Mouse (Mus musculus): ENCODE results near the gene Tmem233. TPM values are rescaled to one million over a fixed set of nuclear protein-coding genes. Genes with fewer than 3 reads are reported as not detected.

The Tmem233 gene
- polyA plus RNA-seq, 1 experiment from 2014 or later: not detected

DNA sequence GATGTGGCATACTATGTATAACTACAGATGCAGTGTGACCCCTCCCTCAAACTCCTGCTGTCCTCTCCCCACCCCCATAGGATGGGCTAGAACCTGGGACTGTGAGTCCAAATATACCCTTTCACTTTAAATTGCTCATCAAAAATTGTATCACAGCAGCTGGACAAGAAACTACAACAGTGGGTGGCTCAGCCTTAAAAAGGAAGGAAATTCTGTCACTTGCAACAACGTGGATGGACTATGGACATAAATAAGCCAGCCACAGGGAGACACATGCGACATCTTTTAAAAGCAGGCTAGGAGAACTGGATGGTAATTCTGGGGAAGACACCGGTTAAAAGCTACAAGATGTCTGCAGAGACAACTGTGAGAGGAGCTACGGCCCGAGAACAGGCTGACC is 66.5 kb downstream of the Tmem233 start:
- ATAC-seq (replicated peaks; ENCODE audit: low FRiP score) (no peak), DNase-seq (ENCODE audit: low spot score) (no peak)
- WGBS: 91% methylated on average over 5 of the region's 5 CpGs
- Histone ChIP-seq H3K27ac (ENCODE audit: low read depth, low read length) (no peak overlapping the region), H3K4me3 (ENCODE audit: low read depth, low read length) (no peak overlapping the region), H3K27me3 (ENCODE audit: control insufficient read depth, insufficient read depth, low read length) (no peaks in the 10 kb centered on the region), H3K4me2 (ENCODE audit: low read depth, low read length, severe bottlenecking) (no peak overlapping the region), H3K9ac (ENCODE audit: low read length) (no peak overlapping the region), H3K36me3 (ENCODE audit: control insufficient read depth, insufficient read depth, low read length) (peaks cover 34% of the 10 kb centered on the region), H3K4me1 (replicated peaks; ENCODE audit: control insufficient read depth, insufficient read depth, low read length) (no peaks in the 10 kb centered on the region), H3K9me3 (ENCODE audit: control insufficient read depth, low read length) (no peaks in the 10 kb centered on the region)

DNA sequence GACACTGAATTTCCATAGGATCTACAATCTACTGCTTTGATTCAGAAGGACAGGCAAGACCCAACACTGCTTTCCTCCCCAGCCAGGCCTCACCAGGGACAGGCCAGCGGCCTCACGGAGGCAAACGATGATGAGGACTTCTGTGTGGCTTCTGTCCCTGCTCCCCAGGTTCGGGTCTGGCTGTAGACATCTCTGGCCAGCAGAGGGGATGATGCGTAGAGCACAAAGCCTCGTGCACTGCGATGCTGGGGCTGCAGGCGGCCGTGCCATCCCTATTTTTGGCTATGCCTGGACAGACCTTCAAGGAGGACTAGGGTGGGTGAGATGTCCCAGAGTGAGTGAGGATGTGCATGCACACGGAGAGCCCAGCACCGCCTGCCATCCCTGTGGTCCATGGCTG is 68.8 kb downstream of the Tmem233 start:
- peaks cover 28% of the 10 kb centered on the region; the same call in 1 of the 2 replicates for H3K36me3 ChIP-seq (ENCODE audit: control insufficient read depth, insufficient read depth, low read length)
- WGBS: 96% methylated on average over 11 of the region's 11 CpGs
- H3K4me3 ChIP-seq (ENCODE audit: low read depth, low read length): no peak overlapping the region
- no peak overlapping the region for H3K9ac ChIP-seq (ENCODE audit: low read length)
- H3K4me1 ChIP-seq (replicated peaks; ENCODE audit: control insufficient read depth, insufficient read depth, low read length): no peaks in the 10 kb centered on the region
- no peak overlapping the region for H3K4me2 ChIP-seq (ENCODE audit: low read depth, low read length, severe bottlenecking)
- DNase-seq (ENCODE audit: low spot score) (no peak), ATAC-seq (replicated peaks; ENCODE audit: low FRiP score) (no peak)
- no peaks in the 10 kb centered on the region for H3K9me3 ChIP-seq (ENCODE audit: control insufficient read depth, low read length)
- no peaks in the 10 kb centered on the region for H3K27me3 ChIP-seq (ENCODE audit: control insufficient read depth, insufficient read depth, low read length)
- no peak overlapping the region for H3K27ac ChIP-seq (ENCODE audit: low read depth, low read length)

DNA sequence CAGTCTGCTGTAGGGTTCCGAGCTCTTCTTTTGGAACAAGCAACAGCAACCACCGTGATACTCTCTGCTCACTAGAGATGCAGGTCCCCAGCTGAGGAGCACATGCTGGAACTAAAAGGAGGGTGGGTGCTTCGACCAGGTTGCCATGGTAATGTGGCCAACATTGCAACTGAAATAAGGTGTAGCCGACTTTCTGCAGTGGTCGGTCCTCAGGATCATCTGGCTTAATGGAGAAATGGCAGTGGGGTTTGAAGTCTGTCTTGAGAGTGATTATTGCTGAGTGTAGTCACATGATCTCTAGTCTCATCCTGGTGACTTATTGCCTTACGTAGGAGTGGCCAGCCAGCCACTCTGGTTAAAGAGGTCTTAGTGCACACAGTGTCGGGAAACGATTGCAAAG is 69.2 kb downstream of the Tmem233 start:
- no peak for DNase-seq (ENCODE audit: low spot score)
- Histone ChIP-seq H3K4me3 (ENCODE audit: low read depth, low read length) (no peak overlapping the region), H3K4me1 (replicated peaks; ENCODE audit: control insufficient read depth, insufficient read depth, low read length) (no peaks in the 10 kb centered on the region), H3K9ac (ENCODE audit: low read length) (no peak overlapping the region), H3K9me3 (ENCODE audit: control insufficient read depth, low read length) (no peaks in the 10 kb centered on the region), H3K36me3 (ENCODE audit: control insufficient read depth, insufficient read depth, low read length) (peaks cover 25% of the 10 kb centered on the region; the same call in 1 of the 2 replicates), H3K27me3 (ENCODE audit: control insufficient read depth, insufficient read depth, low read length) (no peaks in the 10 kb centered on the region), H3K27ac (ENCODE audit: low read depth, low read length) (no peak overlapping the region), H3K4me2 (ENCODE audit: low read depth, low read length, severe bottlenecking) (no peak overlapping the region)
- WGBS: 90% methylated on average over 8 of the region's 8 CpGs
- no peak for ATAC-seq (replicated peaks; ENCODE audit: low FRiP score)

DNA sequence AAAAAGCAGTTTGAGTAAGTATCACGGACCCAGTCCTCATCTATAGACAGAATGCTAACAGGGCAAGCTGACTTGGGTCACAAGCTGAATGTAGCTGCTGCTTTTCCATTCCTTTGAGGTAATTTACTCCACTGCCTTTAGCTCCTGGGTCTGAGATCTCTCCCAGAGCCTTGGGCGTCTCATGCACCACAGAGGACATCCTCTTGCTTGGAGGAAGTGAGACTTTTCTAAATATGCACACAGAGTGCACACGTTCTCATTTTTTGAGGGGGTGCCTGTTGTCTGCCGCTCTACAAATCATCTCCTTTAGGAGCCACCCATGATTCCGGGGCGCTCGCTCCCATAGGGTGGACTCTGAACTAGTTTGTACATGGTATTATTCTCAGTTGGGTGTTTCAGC is 70.5 kb downstream of the Tmem233 start:
- Histone ChIP-seq H3K9me3 (ENCODE audit: control insufficient read depth, low read length) (no peaks in the 10 kb centered on the region), H3K27ac (ENCODE audit: low read depth, low read length) (no peak overlapping the region), H3K4me2 (ENCODE audit: low read depth, low read length, severe bottlenecking) (no peak overlapping the region), H3K36me3 (ENCODE audit: control insufficient read depth, insufficient read depth, low read length) (peaks cover 25% of the 10 kb centered on the region; the same call in 1 of the 2 replicates), H3K4me1 (replicated peaks; ENCODE audit: control insufficient read depth, insufficient read depth, low read length) (no peaks in the 10 kb centered on the region), H3K27me3 (ENCODE audit: control insufficient read depth, insufficient read depth, low read length) (no peaks in the 10 kb centered on the region), H3K9ac (ENCODE audit: low read length) (no peak overlapping the region), H3K4me3 (ENCODE audit: low read depth, low read length) (no peak overlapping the region)
- ATAC-seq (replicated peaks; ENCODE audit: low FRiP score) (no peak), DNase-seq (ENCODE audit: low spot score) (no peak)
- 89% methylated on average over 7 of the region's 7 CpGs for WGBS

DNA sequence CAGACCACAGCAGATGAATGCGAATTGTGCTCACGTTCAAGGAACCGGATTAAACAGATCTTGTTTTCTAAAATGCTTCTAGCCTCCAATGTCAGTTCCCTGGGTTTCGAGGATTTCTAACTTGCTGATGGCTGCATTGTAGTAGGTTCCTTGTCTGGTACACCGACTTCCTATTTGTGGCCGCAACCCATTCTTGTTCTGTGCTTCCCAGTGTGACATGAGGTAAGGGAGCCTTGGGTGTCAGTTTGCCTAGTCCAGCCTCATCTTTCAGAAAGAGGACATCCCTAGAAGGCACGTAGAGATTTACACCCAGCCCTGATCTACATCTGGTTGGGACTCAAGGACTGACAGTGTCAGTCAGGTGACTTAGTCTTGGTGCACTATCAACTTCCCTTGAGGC is 71.3 kb downstream of the Tmem233 start:
- DNase-seq (ENCODE audit: low spot score) (no peak), ATAC-seq (replicated peaks; ENCODE audit: low FRiP score) (no peak)
- Histone ChIP-seq H3K36me3 (ENCODE audit: control insufficient read depth, insufficient read depth, low read length) (peaks cover 20% of the 10 kb centered on the region; the same call in 1 of the 2 replicates), H3K27me3 (ENCODE audit: control insufficient read depth, insufficient read depth, low read length) (no peaks in the 10 kb centered on the region), H3K9me3 (ENCODE audit: control insufficient read depth, low read length) (no peaks in the 10 kb centered on the region), H3K9ac (ENCODE audit: low read length) (no peak overlapping the region), H3K4me3 (ENCODE audit: low read depth, low read length) (no peak overlapping the region), H3K27ac (ENCODE audit: low read depth, low read length) (no peak overlapping the region), H3K4me2 (ENCODE audit: low read depth, low read length, severe bottlenecking) (no peak overlapping the region), H3K4me1 (replicated peaks; ENCODE audit: control insufficient read depth, insufficient read depth, low read length) (no peaks in the 10 kb centered on the region)
- 93% methylated on average over 7 of the region's 7 CpGs for WGBS

DNA sequence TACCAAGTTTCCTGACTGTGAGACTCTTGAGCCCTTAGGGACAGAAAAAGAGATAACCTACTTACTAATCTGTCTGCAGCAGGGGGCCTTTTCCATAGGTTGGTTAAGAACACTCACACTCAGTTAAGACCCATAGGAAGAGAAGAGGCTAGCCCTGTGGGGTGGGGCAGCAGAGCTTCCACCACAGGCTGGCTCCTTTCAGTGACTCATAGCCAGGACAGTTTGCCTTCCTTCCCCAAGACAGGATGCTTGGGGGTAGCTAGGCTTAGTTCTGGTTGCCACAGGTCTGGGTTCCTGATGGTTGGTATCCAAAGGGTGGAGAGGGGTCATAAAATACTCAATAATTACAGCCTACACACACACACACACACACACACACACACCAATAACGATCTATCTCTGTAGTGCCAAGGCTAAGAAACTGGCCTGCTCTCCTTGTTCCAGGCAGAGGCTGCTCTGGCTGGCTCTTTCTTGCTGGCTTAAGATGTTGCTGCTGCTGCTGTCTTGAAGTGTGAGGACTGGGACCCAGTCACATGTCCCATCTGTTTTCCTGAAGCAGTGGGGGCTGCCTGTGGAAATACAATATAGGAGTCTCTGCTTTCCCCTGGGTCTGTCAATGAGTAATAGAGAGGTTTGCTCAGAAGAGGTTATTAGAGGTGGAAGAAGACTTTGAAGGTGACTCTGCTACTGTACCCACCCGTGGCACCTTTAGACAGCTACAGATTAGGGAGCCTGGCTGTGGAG is 73.0 kb downstream of the Tmem233 start:
- DNase-seq (ENCODE audit: low spot score): no peak
- H3K4me3 ChIP-seq (ENCODE audit: low read depth, low read length): no peak overlapping the region
- WGBS: 84% methylated on average over 2 of the region's 2 CpGs
- no peak overlapping the region for H3K4me2 ChIP-seq (ENCODE audit: low read depth, low read length, severe bottlenecking)
- H3K36me3 ChIP-seq (ENCODE audit: control insufficient read depth, insufficient read depth, low read length): peaks cover 12% of the 10 kb centered on the region; the same call in 1 of the 2 replicates
- H3K27me3 ChIP-seq (ENCODE audit: control insufficient read depth, insufficient read depth, low read length): no peaks in the 10 kb centered on the region
- ATAC-seq (replicated peaks; ENCODE audit: low FRiP score): no peak
- H3K27ac ChIP-seq (ENCODE audit: low read depth, low read length): no peak overlapping the region
- H3K9ac ChIP-seq (ENCODE audit: low read length): no peak overlapping the region
- no peaks in the 10 kb centered on the region for H3K9me3 ChIP-seq (ENCODE audit: control insufficient read depth, low read length)
- H3K4me1 ChIP-seq (replicated peaks; ENCODE audit: control insufficient read depth, insufficient read depth, low read length): no peaks in the 10 kb centered on the region

DNA sequence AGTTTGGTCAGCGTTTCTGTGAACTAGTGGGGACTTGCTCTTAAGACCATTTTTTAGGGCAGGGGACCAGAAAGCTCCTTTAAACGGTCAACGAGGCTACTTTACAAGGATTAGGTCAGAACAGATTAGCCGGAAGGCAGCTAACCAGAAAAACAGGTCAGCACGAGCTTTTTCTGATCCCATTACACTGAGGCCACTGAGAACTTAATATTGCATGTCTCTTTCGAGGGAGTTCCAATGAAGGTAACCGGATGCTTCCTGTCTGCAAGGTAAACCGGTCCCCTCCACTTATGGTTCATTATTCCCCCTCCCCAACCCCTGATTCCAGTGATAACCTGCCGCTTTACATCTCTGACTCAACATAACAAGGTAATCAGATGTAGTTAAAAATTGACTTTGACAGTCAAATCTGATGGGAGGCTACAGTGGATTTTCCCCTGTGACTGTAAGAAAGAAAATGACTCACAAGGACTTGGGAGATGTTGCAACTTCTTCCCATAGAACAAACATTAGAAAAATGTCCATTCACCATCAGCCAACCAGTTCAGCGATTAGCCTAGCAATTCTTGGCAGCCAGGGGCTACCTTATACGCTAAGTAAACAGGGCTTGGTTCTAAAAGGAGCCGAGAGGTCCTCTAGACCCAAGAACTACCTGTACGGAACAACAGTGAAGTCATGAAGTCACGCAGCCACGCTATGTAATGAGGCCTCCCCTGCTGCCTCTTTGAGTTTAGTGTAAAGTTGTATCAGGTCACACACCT is 73.8 kb downstream of the Tmem233 start:
- Histone ChIP-seq H3K4me1 (replicated peaks; ENCODE audit: control insufficient read depth, insufficient read depth, low read length) (no peaks in the 10 kb centered on the region), H3K36me3 (ENCODE audit: control insufficient read depth, insufficient read depth, low read length) (peaks cover 8% of the 10 kb centered on the region; the same call in 1 of the 2 replicates), H3K27ac (ENCODE audit: low read depth, low read length) (no peak overlapping the region), H3K27me3 (ENCODE audit: control insufficient read depth, insufficient read depth, low read length) (no peaks in the 10 kb centered on the region), H3K4me3 (ENCODE audit: low read depth, low read length) (no peak overlapping the region), H3K4me2 (ENCODE audit: low read depth, low read length, severe bottlenecking) (no peak overlapping the region), H3K9ac (ENCODE audit: low read length) (no peak overlapping the region), H3K9me3 (ENCODE audit: control insufficient read depth, low read length) (no peaks in the 10 kb centered on the region)
- 78% methylated on average over 15 of the region's 15 CpGs for WGBS
- DNase-seq (ENCODE audit: low spot score): no peak
- no peak for ATAC-seq (replicated peaks; ENCODE audit: low FRiP score)

DNA sequence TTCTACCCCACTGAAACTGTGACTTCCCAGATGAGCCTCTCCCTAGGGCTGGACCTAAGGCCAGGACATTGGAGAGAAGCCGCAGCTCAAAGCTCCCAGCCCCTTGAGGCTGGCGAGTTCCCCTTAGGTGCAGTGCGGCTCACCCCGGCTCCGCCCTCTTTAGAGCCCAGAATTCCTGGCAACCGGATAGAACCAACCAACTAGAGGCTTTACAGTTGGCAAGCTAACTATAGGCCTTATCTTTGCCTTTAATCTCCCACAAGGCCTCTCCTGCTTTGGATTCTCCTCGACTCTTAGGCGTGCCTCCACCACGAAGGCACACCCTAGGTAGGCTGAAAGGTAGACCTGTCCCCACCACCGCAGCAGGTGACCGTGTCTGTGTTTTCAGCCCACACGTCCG is 75.3 kb downstream of the Tmem233 start:
- Histone ChIP-seq H3K4me3 (ENCODE audit: low read depth, low read length) (no peak overlapping the region), H3K4me1 (replicated peaks; ENCODE audit: control insufficient read depth, insufficient read depth, low read length) (no peaks in the 10 kb centered on the region), H3K9ac (ENCODE audit: low read length) (no peak overlapping the region), H3K36me3 (ENCODE audit: control insufficient read depth, insufficient read depth, low read length) (no peaks in the 10 kb centered on the region), H3K27me3 (ENCODE audit: control insufficient read depth, insufficient read depth, low read length) (no peaks in the 10 kb centered on the region), H3K4me2 (ENCODE audit: low read depth, low read length, severe bottlenecking) (no peak overlapping the region), H3K27ac (ENCODE audit: low read depth, low read length) (no peak overlapping the region), H3K9me3 (ENCODE audit: control insufficient read depth, low read length) (no peaks in the 10 kb centered on the region)
- no peak for ATAC-seq (replicated peaks; ENCODE audit: low FRiP score)
- 90% methylated on average over 13 of the region's 13 CpGs for WGBS
- DNase-seq (ENCODE audit: low spot score): no peak
